Mouse (Mus musculus): ENCODE results near the gene Nemp1. TPM values are rescaled to one million over a fixed set of nuclear protein-coding genes. Genes with fewer than 3 reads are reported as not detected.
"Not testable (repeated sequence)": the region's sequence is repeated elsewhere in the genome, so short reads cannot be mapped to it uniquely, and the experiment has no call there.

The Nemp1 gene
- polyA plus RNA-seq, 1 experiment from 2014 or later = 8.3 TPM

- ATAC-seq (replicated peaks; ENCODE audit: extremely low read depth, insufficient read depth, low FRiP score) = peak; percentile 63
- H3K4me2 ChIP-seq (ENCODE audit: low read depth, low read length) = peak within 1 kb of the TSS; percentile 92
- H3K27me3 ChIP-seq (ENCODE audit: control insufficient read depth, insufficient read depth, low read length) = no peaks in the 10 kb centered on the region
- H3K36me3 ChIP-seq (ENCODE audit: control insufficient read depth, insufficient read depth) = peaks cover 7% of the 10 kb centered on the region
- peak within 1 kb of the TSS; percentile 86 for H3K27ac ChIP-seq (ENCODE audit: low read length)
- H3K9ac ChIP-seq (ENCODE audit: low read length) = peak within 1 kb of the TSS; percentile 90
- H3K4me1 ChIP-seq (ENCODE audit: control insufficient read depth, insufficient read depth, low read length) = peaks cover 16% of the 10 kb centered on the region
- H3K9me3 ChIP-seq (replicated peaks; ENCODE audit: control insufficient read depth, low read length) = no peaks in the 10 kb centered on the region
- peak within 1 kb of the TSS; percentile 77 for H3K4me3 ChIP-seq (ENCODE audit: low read length)
- 2% methylated on average over 37 of the region's 37 CpGs for WGBS
These were observed 23.7 kb upstream of the Nemp1 start, which contains the start of gene Stat6 for GRCm38 (mm10) chr10:127642772-127643552. TSS of gene Stat6 (plus strand) at chr10:127642986.

- H3K36me3 ChIP-seq (ENCODE audit: control insufficient read depth, insufficient read depth) = peaks cover 14% of the 10 kb centered on the region
- ATAC-seq (replicated peaks; ENCODE audit: extremely low read depth, insufficient read depth, low FRiP score) = peak; percentile 64
- H3K9ac ChIP-seq (ENCODE audit: low read length) = peak overlapping the region; percentile 90
- H3K4me2 ChIP-seq (ENCODE audit: low read depth, low read length) = peak overlapping the region; percentile 92
- H3K27me3 ChIP-seq (ENCODE audit: control insufficient read depth, insufficient read depth, low read length) = no peaks in the 10 kb centered on the region
- peak overlapping the region; percentile 77 for H3K4me3 ChIP-seq (ENCODE audit: low read length)
- H3K4me1 ChIP-seq (ENCODE audit: control insufficient read depth, insufficient read depth, low read length) = peaks cover 16% of the 10 kb centered on the region
- under 1% methylated on average over 25 of the region's 25 CpGs for WGBS
- no peaks in the 10 kb centered on the region for H3K9me3 ChIP-seq (replicated peaks; ENCODE audit: control insufficient read depth, low read length)
- peak overlapping the region; percentile 86 for H3K27ac ChIP-seq (ENCODE audit: low read length)
These were observed 23.0 kb upstream of the Nemp1 start for GRCm38 (mm10) chr10:127643553-127644238.

- no peak for ATAC-seq (replicated peaks; ENCODE audit: extremely low read depth, insufficient read depth, low FRiP score)
- no peaks in the 10 kb centered on the region for H3K9me3 ChIP-seq (replicated peaks; ENCODE audit: control insufficient read depth, low read length)
These were observed 20.9 kb upstream of the Nemp1 start for GRCm38 (mm10) chr10:127645791-127646190.

GRCm38 (mm10) chr10:127652906-127653638 is 13.6 kb upstream of the Nemp1 start:
- H3K36me3 ChIP-seq (ENCODE audit: control insufficient read depth, insufficient read depth) = peaks cover 64% of the 10 kb centered on the region
- 48% methylated on average over 21 of the region's 21 CpGs for WGBS
- no peaks in the 10 kb centered on the region for H3K27me3 ChIP-seq (ENCODE audit: control insufficient read depth, insufficient read depth, low read length)
- H3K4me2 ChIP-seq (ENCODE audit: low read depth, low read length) = no peak overlapping the region
- no peaks in the 10 kb centered on the region for H3K4me1 ChIP-seq (ENCODE audit: control insufficient read depth, insufficient read depth, low read length)
- no peaks in the 10 kb centered on the region for H3K9me3 ChIP-seq (replicated peaks; ENCODE audit: control insufficient read depth, low read length)
- no peak for ATAC-seq (replicated peaks; ENCODE audit: extremely low read depth, insufficient read depth, low FRiP score)
- no peak overlapping the region for H3K9ac ChIP-seq (ENCODE audit: low read length)
- H3K27ac ChIP-seq (ENCODE audit: low read length) = no peak overlapping the region
- no peak overlapping the region for H3K4me3 ChIP-seq (ENCODE audit: low read length)

More at GRCm38 (mm10) chr10:127645791-127646190, 20.9 kb upstream of the Nemp1 start:
- peaks cover 16% of the 10 kb centered on the region for H3K4me1 ChIP-seq (ENCODE audit: control insufficient read depth, insufficient read depth, low read length)
- peaks cover 21% of the 10 kb centered on the region for H3K36me3 ChIP-seq (ENCODE audit: control insufficient read depth, insufficient read depth)
- H3K4me3 ChIP-seq (ENCODE audit: low read length) = no peak overlapping the region
- WGBS = 69% methylated on average over 2 of the region's 2 CpGs
- H3K9ac ChIP-seq (ENCODE audit: low read length) = no peak overlapping the region
- H3K27ac ChIP-seq (ENCODE audit: low read length) = no peak overlapping the region
- no peaks in the 10 kb centered on the region for H3K27me3 ChIP-seq (ENCODE audit: control insufficient read depth, insufficient read depth, low read length)
- H3K4me2 ChIP-seq (ENCODE audit: low read depth, low read length) = no peak overlapping the region

GRCm38 (mm10) chr10:127654970-127655579 is 11.6 kb upstream of the Nemp1 start:
- Histone ChIP-seq H3K4me2 (ENCODE audit: low read depth, low read length) (no peak overlapping the region), H3K27me3 (ENCODE audit: control insufficient read depth, insufficient read depth, low read length) (no peaks in the 10 kb centered on the region), H3K4me1 (ENCODE audit: control insufficient read depth, insufficient read depth, low read length) (no peaks in the 10 kb centered on the region), H3K9me3 (replicated peaks; ENCODE audit: control insufficient read depth, low read length) (no peaks in the 10 kb centered on the region), H3K36me3 (ENCODE audit: control insufficient read depth, insufficient read depth) (peaks cover 58% of the 10 kb centered on the region), H3K4me3 (ENCODE audit: low read length) (no peak overlapping the region), H3K27ac (ENCODE audit: low read length) (no peak overlapping the region), H3K9ac (ENCODE audit: low read length) (no peak overlapping the region)
- 75% methylated on average over 16 of the region's 16 CpGs for WGBS
- no peak for ATAC-seq (replicated peaks; ENCODE audit: extremely low read depth, insufficient read depth, low FRiP score)

- not testable (repeated sequence) for H3K27ac ChIP-seq (ENCODE audit: low read length); H3K4me3 ChIP-seq (ENCODE audit: low read length); ATAC-seq (replicated peaks; ENCODE audit: extremely low read depth, insufficient read depth, low FRiP score); H3K9ac ChIP-seq (ENCODE audit: low read length); H3K9me3 ChIP-seq (replicated peaks; ENCODE audit: control insufficient read depth, low read length); H3K4me2 ChIP-seq (ENCODE audit: low read depth, low read length); H3K27me3 ChIP-seq (ENCODE audit: control insufficient read depth, insufficient read depth, low read length)
- peaks cover 18% of the 10 kb centered on the region for H3K4me1 ChIP-seq (ENCODE audit: control insufficient read depth, insufficient read depth, low read length)
- peaks cover 47% of the 10 kb centered on the region for H3K36me3 ChIP-seq (ENCODE audit: control insufficient read depth, insufficient read depth)
- 75% methylated on average over 6 of the region's 6 CpGs for WGBS
These were observed 9.1 kb upstream of the Nemp1 start for GRCm38 (mm10) chr10:127657617-127658016.

- Histone ChIP-seq H3K9me3 (replicated peaks; ENCODE audit: control insufficient read depth, low read length) (no peaks in the 10 kb centered on the region), H3K27ac (ENCODE audit: low read length) (no peak overlapping the region), H3K9ac (ENCODE audit: low read length) (no peak overlapping the region), H3K27me3 (ENCODE audit: control insufficient read depth, insufficient read depth, low read length) (no peaks in the 10 kb centered on the region), H3K4me3 (ENCODE audit: low read length) (no peak overlapping the region), H3K4me1 (ENCODE audit: control insufficient read depth, insufficient read depth, low read length) (peaks cover 23% of the 10 kb centered on the region), H3K36me3 (ENCODE audit: control insufficient read depth, insufficient read depth) (peaks cover 42% of the 10 kb centered on the region), H3K4me2 (ENCODE audit: low read depth, low read length) (no peak overlapping the region)
- 25% methylated on average over 6 of the region's 6 CpGs for WGBS
- no peak for ATAC-seq (replicated peaks; ENCODE audit: extremely low read depth, insufficient read depth, low FRiP score)
These were observed 8.6 kb upstream of the Nemp1 start for GRCm38 (mm10) chr10:127658076-127658475.

GRCm38 (mm10) chr10:127659551-127659950 is 7.2 kb upstream of the Nemp1 start:
- Histone ChIP-seq H3K27me3 (ENCODE audit: control insufficient read depth, insufficient read depth, low read length) (no peaks in the 10 kb centered on the region), H3K4me1 (ENCODE audit: control insufficient read depth, insufficient read depth, low read length) (peaks cover 36% of the 10 kb centered on the region), H3K4me3 (ENCODE audit: low read length) (no peak overlapping the region), H3K27ac (ENCODE audit: low read length) (no peak overlapping the region), H3K9me3 (replicated peaks; ENCODE audit: control insufficient read depth, low read length) (no peaks in the 10 kb centered on the region), H3K36me3 (ENCODE audit: control insufficient read depth, insufficient read depth) (peaks cover 32% of the 10 kb centered on the region), H3K4me2 (ENCODE audit: low read depth, low read length) (no peak overlapping the region), H3K9ac (ENCODE audit: low read length) (no peak overlapping the region)
- 50% methylated on average over 1 of the region's 1 CpGs for WGBS
- ATAC-seq (replicated peaks; ENCODE audit: extremely low read depth, insufficient read depth, low FRiP score) = no peak

All from heart, embryonic 16.5 days (tissue).